Mouse (Mus musculus) brain, adult 2 months (tissue): Measurements from ENCODE around the gene Arg2.
A peak's percentile ranks its signal among the peaks of the same experiment; 100 is the strongest.
"Not testable (repeated sequence)": the region's sequence is repeated elsewhere in the genome, so short reads cannot be mapped to it uniquely, and the experiment has no call there.

Experiments
- DNase-seq: peaks from one replicate; pipeline ENCODE4 v3.0.0; 2011; ENCODE audit warnings: low read depth, low spot score

Gene Arg2

GRCm38 (mm10) chr12:79171269-79171995 is 40.9 kb downstream of the Arg2 start:
- DNase-seq: peak; percentile 55

- DNase-seq: peak; percentile 97
Measured at GRCm38 (mm10) chr12:79172019-79172941, 41.7 kb downstream of the Arg2 start, which contains the start of gene Vti1b. Gene Vti1b, minus strand, starts transcription at chr12:79172667.

GRCm38 (mm10) chr12:79173721-79174120 is 43.1 kb downstream of the Arg2 start:
- DNase-seq: no peak

- DNase-seq: no peak
Measured at GRCm38 (mm10) chr12:79175998-79176397, 45.4 kb downstream of the Arg2 start.

GRCm38 (mm10) chr12:79185160-79185559 is 54.6 kb downstream of the Arg2 start:
- not testable (repeated sequence) for DNase-seq

GRCm38 (mm10) chr12:79190931-79191673 is 60.5 kb downstream of the Arg2 start:
- peak; percentile 93 for DNase-seq

GRCm38 (mm10) chr12:79191701-79192100 is 61.1 kb downstream of the Arg2 start:
- peak; percentile 90 for DNase-seq

GRCm38 (mm10) chr12:79192193-79192592 is 61.6 kb downstream of the Arg2 start, which contains the start of gene Rdh11:
Gene Rdh11, minus strand, starts transcription at chr12:79192293.
- DNase-seq: no peak

GRCm38 (mm10) chr12:79193441-79193840 is 62.9 kb downstream of the Arg2 start:
- DNase-seq: peak; percentile 89

GRCm38 (mm10) chr12:79197105-79197504 is 66.5 kb downstream of the Arg2 start:
- DNase-seq: peak; percentile 12

GRCm38 (mm10) chr12:79201882-79202281 is 71.3 kb downstream of the Arg2 start:
- DNase-seq: no peak
